Mouse (Mus musculus) bone marrow, adult 2 months (tissue): Measurements from ENCODE around the gene Lce1f.

Experiments
- CTCF ChIP-seq: fragments of 200-500 bp; IDR thresholded peaks from 2 replicates; pipeline ENCODE4 v1.5.1; 2011; ENCODE audit warnings: low read length, control low read depth; ENCODE audit not compliant: control insufficient read depth, insufficient read depth
- POLR2A ChIP-seq: fragments of 200-500 bp; IDR thresholded peaks from 2 replicates; pipeline ENCODE4 v1.6.1; 2011; ENCODE audit warnings: low read depth, mild to moderate bottlenecking, control low read depth, low read length, borderline replicate concordance; ENCODE audit not compliant: control insufficient read depth

DNA sequence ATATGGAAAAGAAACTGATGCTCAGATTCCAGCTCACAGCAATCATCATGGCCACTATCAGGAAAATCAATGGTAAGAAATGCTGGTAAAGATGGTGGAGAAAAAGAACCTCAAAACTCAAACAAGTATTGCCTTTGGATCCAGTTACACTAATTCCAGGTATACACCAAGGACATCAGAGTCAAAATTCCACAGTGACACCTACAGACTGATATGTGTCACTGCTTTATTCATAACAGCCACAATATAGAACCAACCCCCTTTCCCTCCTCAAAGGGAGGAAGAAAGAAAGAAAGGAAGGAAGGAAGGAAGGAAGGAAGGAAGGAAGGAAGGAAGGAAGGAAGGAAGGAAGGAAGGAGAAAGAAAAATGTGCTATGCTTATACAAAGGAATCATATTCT, 5.0 kb downstream of the Lce1f start:
- no peak for TF ChIP-seq POLR2A
- TF ChIP-seq CTCF, result no peak
